Mouse (Mus musculus) c-Kit-positive CD71-positive TER-119-negative erythroid progenitor cells, embryonic 14.5 days (primary cell): ENCODE measurements around the gene Sh3rf3.
"Not testable (repeated sequence)": the region's sequence is repeated elsewhere in the genome, so short reads cannot be mapped to it uniquely, and the experiment has no call there.

ENCODE experiments used
- DNase-seq: peaks from one replicate; pipeline ENCODE4 v3.0.0-alpha.2; 2013; ENCODE audit warnings: low read depth

The Sh3rf3 gene

GRCm38 (mm10) chr10:58981674-58982329, 168.6 kb downstream of the Sh3rf3 start:
- DNase-seq, result no peak

- DNase-seq, result no peak
Observed at GRCm38 (mm10) chr10:58982546-58983154, 169.5 kb downstream of the Sh3rf3 start.

- DNase-seq, result no peak
Observed at GRCm38 (mm10) chr10:58991611-58992010, 178.5 kb downstream of the Sh3rf3 start.

GRCm38 (mm10) chr10:58994726-58995125, 181.6 kb downstream of the Sh3rf3 start:
- no peak for DNase-seq

GRCm38 (mm10) chr10:58995132-58995531, 182.0 kb downstream of the Sh3rf3 start:
- DNase-seq, result no peak

- DNase-seq, result no peak
Observed at GRCm38 (mm10) chr10:59002361-59002760, 189.2 kb downstream of the Sh3rf3 start.

GRCm38 (mm10) chr10:59011415-59011814, 198.3 kb downstream of the Sh3rf3 start:
- no peak for DNase-seq

GRCm38 (mm10) chr10:59013618-59014017, 200.5 kb downstream of the Sh3rf3 start:
- no peak for DNase-seq

GRCm38 (mm10) chr10:59019302-59019973, 206.3 kb downstream of the Sh3rf3 start:
- no peak for DNase-seq

GRCm38 (mm10) chr10:59050434-59050833, 237.3 kb downstream of the Sh3rf3 start:
- no peak for DNase-seq

- DNase-seq, result no peak
Observed at GRCm38 (mm10) chr10:59056294-59056693, 243.1 kb downstream of the Sh3rf3 start.

GRCm38 (mm10) chr10:59066804-59067203, 253.6 kb downstream of the Sh3rf3 start:
- no peak for DNase-seq

- DNase-seq, result no peak
Observed at GRCm38 (mm10) chr10:59072827-59073226, 259.7 kb downstream of the Sh3rf3 start.

- DNase-seq, result no peak
Observed at GRCm38 (mm10) chr10:59076681-59077080, 263.5 kb downstream of the Sh3rf3 start.

GRCm38 (mm10) chr10:59077909-59078308, 264.8 kb downstream of the Sh3rf3 start:
- DNase-seq, result no peak

- DNase-seq, result no peak
Observed at GRCm38 (mm10) chr10:59085604-59086003, 272.4 kb downstream of the Sh3rf3 start.

- no peak for DNase-seq
Observed at GRCm38 (mm10) chr10:59086578-59086977, 273.4 kb downstream of the Sh3rf3 start.

GRCm38 (mm10) chr10:59089861-59090621, 276.9 kb downstream of the Sh3rf3 start:
- DNase-seq, result no peak

GRCm38 (mm10) chr10:59090622-59090971, 277.4 kb downstream of the Sh3rf3 start:
- no peak for DNase-seq

- DNase-seq, result no peak
Observed at GRCm38 (mm10) chr10:59091556-59091955, 278.4 kb downstream of the Sh3rf3 start.

- no peak for DNase-seq
Observed at GRCm38 (mm10) chr10:59091988-59092387, 278.8 kb downstream of the Sh3rf3 start.

- not testable (repeated sequence) for DNase-seq
Observed at GRCm38 (mm10) chr10:59103076-59103475, 289.9 kb downstream of the Sh3rf3 start.

- DNase-seq, result no peak
Observed at GRCm38 (mm10) chr10:59104683-59105082, 291.5 kb downstream of the Sh3rf3 start.
